Mouse (Mus musculus): ENCODE results near the gene Prl7c1. TPM values are rescaled to one million over a fixed set of nuclear protein-coding genes. Genes with fewer than 3 reads are reported as not detected.

The Prl7c1 gene
- not detected for polyA plus RNA-seq (2017; shearing (Covaris generic))

DNA sequence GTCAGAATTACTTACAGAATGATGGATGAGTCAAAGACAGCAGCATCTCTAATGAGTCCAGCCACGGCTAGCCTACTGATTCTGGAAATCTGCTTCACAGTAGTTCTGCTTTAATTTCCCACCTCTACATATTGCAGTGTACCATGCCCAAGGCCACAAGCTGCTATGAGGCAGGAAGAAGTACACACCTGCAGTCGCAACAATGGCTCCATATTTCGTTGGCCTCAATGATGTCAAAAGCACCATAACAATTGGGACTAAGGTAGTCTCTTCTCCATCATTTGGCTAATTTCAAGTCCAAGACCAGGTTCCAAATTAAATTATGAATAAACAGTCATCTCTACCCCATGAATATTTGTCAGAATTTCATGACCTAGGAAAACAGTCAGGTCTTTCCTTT is at the start of gene Prl7c1:
Gene Prl7c1, minus strand, starts transcription at position 101 of the 400 bp plus-strand sequence.

GRCm38 (mm10) chr13:27801354-27801753 is 20.8 kb upstream of the Prl7c1 start, which contains the start of gene Prl2a1:
Prl2a1 (plus strand) TSS chr13:27801654.

Other genes starting within 250 kb of the Prl7c1 start
- not detected for gene Prl8a9, start 216.2 kb downstream of the Prl7c1 start, polyA plus RNA-seq (2017; shearing (Covaris generic))
- not detected for gene Prl8a1, start 198.6 kb downstream of the Prl7c1 start, polyA plus RNA-seq (2017; shearing (Covaris generic))
- not detected for gene Prl7b1, start 170.2 kb downstream of the Prl7c1 start, polyA plus RNA-seq (2017; shearing (Covaris generic))
- gene Prl7a1, start 138.3 kb downstream of the Prl7c1 start, polyA plus RNA-seq (2017; shearing (Covaris generic)) = not detected
- gene Prl7a2, start 112.8 kb downstream of the Prl7c1 start, polyA plus RNA-seq (2017; shearing (Covaris generic)) = not detected
- gene Prl7d1, start 64.1 kb downstream of the Prl7c1 start, polyA plus RNA-seq (2017; shearing (Covaris generic)) = under 1 TPM in 1 of 2 experiments, not detected in 1; 0.17 TPM
- gene Prl2a1, start 20.9 kb upstream of the Prl7c1 start, polyA plus RNA-seq (2017; shearing (Covaris generic)) = not detected
- under 1 TPM in 1 of 2 experiments, not detected in 1; 0.25 TPM for gene Prl2c1, start 68.5 kb upstream of the Prl7c1 start, polyA plus RNA-seq (2017; shearing (Covaris generic))
- gene Prl4a1, start 235.4 kb upstream of the Prl7c1 start, polyA plus RNA-seq (2017; shearing (Covaris generic)) = under 1 TPM in 1 of 2 experiments, not detected in 1; 0.20 TPM

Measured in activated CD4-positive, CD25-positive, alpha-beta regulatory T cell (primary cell).